Mouse (Mus musculus) urinary bladder, postnatal 10 days (tissue): Measurements from ENCODE around the gene Nfyc.

ENCODE experiments used
- DNase-seq: peaks from one replicate; pipeline ENCODE4 v3.0.0; 2022; ENCODE audit warnings: low spot score

The Nfyc gene

DNA sequence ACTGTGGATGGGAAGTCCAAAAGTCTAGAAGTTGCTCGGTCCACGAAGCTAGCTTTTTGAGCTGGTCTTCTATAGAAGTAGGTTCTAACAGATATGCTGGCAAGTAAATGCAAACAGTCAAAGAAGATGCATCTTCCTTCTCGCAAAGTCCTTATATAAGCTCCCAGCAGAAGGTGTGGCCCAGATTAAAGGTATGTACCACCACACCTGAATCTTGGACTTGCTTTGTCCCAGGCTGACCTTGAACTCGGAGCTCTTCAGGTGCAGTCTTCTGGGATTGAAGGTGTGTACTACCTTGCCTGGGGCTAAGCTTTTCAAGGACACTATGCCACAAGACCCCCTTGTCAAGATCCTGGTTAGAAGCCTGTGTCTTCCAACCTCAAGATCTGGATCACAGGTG lies at the start of gene Nfyc:
Nfyc (minus strand) TSS at position 101 of the 400 bp plus-strand sequence.
- no peak for DNase-seq

DNA sequence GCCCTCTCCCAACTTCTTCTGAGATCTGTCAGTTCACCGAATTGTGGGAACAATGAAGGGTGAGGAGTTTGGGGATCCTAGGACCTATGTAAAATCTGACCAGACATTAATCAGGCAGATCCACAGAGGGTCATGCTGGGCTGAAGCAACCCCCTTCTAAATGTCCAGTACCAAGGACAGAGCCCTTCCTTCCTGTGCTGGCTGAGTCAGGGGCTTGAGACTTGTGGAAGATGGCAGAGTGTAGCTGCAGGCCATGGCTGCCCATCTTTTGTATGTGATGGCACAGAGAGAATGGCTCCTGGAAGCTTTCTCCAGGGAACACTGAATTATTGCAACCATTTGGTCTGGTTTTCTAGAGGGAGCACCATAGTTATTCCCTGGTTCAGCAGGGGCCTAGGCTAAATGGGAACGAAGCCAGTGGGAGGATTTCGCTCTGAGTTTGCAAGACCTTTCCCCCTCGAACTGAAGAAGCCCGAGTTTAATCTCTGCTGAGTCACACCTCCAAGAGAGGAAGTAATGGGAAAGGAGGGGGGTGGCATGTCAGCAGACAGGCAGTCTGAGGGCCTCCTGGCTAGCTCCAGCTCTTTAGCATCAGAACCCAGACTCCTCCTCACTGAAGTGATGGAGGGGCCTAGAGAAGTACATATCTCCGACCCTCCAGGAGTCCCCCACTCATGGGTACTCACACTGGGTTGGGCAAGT lies 49.5 kb upstream of the Nfyc start:
- no peak for DNase-seq

DNA sequence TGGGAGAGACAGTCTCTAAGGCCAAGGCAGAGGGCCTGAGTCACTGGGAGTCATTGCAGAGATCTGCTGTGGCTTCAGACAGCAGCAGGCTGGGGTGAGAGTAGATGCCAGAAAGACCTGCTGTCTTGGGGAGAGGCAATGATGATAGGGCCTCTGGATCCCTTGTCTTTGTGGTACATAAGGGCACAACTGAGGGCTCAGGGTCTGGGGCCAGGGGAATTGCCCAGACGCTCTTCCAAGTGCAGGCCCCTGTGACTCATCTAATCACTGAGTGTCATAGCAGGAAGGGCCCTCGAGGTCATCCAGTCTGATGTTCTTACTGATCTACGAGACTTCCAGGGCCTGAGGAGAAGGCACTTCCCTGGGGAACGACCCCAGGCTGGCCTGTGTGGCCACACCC lies 48.0 kb upstream of the Nfyc start:
- no peak for DNase-seq

DNA sequence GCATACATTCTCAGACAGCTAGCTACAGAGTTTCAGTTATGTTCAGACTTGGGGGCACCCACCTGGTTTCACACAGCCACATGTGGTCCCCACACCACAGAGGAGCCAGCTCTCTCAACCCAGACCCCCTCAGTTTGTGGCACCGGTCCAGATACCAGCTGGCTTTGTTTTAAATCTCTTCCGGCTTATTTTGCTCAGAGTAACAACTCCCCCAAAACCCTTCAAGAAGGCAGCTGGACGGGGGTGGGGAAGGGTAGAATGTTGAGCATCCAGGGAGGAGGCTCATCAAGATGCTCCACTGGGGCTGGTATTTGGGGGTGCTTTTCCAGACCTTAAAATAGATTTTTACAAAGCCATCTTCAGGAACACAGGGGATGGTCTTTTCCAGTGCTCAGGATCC lies 47.4 kb upstream of the Nfyc start:
- DNase-seq, result no peak

DNA sequence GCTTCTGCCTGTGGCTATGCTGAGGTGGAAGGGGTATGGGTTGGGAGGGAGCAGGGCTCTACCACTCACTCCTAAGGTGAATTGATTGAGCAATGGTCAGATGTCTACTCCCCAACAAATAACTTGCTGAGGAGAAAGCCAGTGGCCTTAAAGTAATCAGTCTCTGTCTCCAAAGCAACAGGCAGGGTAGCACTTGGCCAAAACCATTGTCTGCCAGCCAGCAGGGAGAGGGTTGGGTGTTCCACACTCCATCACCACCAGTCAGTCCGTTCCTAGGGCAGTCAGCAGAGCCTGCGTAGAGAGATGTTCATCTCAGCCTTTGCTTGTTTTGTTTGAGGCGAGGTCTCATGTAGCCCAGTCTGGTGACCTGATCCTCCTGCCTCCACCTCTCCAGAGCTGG lies 44.6 kb upstream of the Nfyc start:
- DNase-seq, result no peak

DNA sequence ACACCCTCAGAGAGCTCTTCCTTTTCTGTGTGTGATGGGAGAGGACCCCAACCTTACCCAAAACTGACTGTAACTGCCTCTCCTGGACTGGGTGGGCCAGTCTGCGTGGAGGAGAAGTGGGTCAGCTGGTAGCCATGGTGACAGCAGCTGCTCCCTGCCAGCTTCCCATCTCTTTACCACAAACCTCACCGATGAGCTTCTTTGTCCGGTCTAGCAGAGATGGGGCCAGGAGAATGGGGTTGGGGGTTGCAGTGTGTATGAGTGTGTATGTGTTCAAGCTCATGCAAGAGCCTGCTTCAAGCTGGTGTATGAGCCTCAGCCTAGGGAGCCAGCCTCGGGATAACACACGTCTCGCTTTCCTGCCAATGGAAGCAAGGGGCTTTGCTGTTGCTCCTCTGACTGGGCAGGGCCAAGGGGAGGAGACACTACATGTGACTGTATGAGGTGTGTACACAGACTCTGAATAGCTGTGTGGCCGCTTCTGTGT lies 38.9 kb upstream of the Nfyc start:
- no peak for DNase-seq

DNA sequence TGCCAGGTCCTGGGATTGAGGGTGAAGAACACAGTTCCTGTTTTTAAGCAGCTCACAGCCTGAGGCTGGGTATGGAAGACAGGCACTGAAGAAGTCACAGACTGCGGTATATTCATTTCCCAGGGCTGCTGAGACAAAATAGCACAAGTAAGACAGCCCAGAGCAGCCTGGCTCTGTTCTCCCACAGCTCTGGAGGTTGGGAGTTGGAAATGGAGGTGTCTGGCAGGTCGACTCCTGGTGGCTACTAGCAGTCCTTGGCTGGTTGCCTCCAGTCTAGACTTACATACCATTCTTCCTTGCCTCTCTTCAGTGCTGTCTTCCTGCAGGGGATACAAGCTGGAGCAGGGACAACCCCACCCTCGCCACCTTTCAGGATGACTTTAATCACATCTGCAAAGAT lies 37.6 kb upstream of the Nfyc start:
- no peak for DNase-seq

DNA sequence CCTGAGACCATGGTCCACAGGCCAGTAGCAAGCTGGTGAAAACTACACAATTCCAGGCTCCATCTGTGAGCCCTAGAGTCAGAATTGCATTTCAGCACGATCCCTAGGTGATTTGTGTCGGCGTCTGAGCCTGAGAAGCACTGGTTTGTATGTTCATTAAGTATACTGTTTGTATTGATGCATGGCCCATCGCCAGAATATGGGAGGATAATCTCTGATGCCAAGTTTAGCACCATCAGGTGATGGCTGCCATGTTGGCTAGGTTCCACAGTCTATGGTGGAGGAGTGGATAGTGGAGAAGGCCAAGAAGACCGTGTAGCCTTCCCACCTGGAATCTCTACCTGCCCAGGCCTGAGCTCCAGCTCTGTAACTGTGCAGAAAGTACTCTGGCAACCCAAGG lies 36.9 kb upstream of the Nfyc start:
- DNase-seq, result no peak

DNA sequence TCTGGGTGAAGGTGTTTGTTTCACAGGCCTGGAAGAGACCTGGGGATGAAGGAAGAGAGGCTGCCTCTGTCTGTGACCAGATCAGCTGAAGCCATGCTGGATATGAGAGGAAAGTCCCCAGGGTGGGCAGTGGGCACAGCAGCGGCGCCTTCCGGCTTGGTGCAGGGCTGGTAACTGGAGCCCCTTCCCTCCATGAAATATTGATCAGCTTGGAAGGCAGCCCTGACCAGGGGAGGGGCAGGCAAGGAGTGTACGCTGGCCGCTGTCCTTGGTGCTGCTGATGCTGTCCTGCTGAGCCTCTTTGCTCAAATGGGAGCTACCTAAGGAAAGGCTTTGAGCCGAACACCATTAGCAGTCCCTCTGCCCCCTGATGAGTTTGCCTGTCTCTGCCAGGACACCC lies 34.8 kb upstream of the Nfyc start:
- DNase-seq, result no peak

DNA sequence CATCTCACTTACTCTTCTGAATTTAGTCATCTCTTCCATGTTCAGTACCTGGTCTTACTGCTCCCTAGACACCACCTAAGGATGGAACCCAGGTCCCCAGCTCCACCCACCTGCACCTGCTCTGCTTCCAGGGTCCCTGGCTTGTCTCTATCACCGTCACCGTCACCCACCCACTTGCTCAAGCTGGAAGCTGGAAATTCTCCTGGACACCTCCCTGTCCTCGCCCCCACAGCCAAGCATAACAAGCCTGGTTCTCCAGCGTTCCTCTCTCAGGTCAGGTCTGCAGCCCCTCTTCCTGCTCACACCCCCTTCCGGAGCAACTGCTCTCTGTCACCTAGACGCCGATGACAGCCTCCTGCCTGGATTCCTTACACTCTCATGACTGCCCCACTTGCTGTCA lies 28.5 kb upstream of the Nfyc start:
- DNase-seq, result no peak

DNA sequence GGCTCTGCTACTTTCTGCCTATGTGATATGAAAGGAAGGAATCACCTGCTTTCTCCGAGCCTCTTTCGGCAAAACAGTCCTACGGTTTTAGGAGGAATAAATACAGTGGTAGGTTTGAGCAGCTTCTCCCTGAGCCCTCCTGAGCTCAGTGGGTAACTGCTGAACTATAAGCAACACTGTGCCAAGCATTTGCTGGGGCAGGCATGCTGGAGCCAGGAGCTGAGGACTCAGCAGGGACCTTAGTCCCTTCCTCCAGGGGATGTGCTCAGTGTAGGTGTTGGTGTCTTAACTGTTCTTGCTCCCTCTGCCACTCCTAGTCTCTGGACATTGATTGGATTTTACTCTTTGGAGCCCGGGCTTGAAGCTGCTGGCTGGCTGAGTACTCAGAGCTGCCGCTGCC lies 25.0 kb upstream of the Nfyc start:
- no peak for DNase-seq

DNA sequence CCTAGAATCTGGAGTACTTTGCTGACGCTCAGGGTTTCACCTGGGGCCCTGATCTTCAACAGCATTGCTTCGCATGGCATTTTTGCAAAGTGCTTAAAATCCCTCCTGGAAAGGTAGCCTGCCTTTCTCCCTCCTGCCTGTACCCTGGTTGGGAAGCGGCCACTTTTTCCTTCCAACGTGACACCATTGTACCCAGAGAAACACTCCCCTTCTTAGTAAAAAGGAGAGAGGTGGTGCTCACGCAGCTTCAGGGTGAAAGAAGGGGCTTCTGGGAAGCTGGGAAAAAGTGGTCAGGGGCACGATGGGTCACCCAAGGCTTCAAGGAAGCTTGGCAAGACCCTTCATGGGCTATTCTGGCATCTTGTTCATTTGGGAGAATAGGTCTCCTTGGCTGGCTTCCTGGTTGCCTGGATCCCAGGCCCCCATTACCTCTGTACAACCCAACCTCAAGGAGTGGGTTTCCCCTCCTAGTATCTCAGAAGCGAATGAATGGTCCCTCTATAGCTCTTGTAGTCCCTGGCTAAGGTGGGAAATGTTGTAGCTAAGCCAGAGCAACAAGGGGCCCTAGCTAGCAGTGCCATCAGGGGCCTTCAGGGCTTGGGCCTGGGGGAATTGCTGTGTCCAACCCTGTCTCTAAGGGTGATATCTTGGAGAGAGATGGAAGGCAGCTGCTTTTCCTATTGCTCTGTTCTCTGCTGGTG lies 24.1 kb upstream of the Nfyc start:
- no peak for DNase-seq

DNA sequence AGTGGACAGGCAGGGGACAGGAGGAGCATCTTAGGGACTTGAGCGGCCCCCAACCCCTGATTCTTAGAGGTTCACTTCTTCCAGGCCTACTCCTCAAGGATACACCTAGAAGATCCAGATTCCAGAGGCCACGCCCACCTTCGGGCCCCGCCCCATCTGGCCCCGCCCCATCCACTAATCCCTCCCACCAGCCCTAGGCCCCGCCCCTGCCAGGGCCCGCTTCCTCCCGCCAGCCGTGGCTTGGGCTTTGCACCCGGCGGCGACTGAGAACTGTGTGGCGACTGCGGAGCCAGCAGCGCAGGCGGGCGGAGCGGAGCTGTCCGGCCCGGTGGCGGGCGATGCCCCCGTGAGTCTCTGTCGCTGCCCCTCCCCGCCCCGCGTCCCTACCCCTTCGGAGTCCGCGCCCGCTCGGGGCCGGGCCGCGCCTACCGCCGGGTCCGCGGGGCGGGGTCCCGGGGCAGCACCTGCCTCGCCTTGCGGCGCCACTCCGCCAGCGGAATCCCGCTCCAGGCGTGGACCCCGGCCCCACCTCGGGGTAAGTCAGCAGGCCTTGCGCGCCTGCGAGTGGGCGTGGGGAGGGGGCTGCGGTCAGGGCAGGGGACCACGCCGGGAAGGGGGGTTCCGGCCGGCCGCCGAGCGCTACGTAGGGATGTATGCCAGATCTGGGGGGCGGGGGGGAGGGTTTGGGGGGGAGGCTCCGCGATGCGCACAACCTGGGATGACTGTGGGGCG lies 23.4 kb upstream of the Nfyc start, which contains the start of gene Rims3:
Rims3 (plus strand) TSS at position 229 of the 732 bp plus-strand sequence.
- DNase-seq, result no peak

DNA sequence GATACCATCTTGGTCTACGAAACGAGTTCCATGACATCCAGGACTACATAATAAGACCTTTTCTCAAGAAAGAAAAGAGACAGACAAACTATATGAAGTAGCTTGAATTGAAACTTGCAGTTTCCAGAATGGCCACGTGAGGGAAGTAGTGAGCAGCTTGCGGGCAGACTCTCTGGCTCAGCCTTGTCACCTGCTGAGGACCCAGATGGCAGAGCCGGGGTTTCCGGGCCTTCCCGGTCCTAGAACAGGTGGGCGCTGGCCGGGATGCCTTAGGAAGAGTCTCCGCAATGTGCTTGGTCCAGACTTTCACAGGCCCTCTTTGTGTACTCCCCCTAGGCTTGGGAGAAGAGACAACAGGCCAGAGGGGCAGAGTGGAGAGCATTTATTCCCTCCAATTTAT lies 19.6 kb upstream of the Nfyc start:
- no peak for DNase-seq

DNA sequence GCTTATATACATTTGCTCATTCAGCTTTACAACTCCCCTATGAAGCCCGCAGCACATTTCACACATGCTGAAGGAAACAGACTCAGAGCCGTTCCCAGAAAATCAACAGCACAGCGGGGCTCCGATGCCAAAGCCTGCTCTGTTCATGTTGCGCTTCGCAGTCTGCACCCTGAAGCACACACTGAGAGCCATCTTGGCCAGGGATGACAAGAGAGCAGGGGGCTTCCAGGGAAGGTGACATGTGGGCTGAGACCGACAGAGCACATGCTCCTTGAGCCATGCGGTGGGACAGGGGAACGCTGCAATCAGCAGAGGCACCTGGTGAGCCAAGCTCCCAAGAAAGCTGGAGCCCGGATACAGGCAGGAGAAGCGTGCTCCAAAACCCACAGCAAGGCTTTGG lies 18.1 kb upstream of the Nfyc start:
- no peak for DNase-seq

DNA sequence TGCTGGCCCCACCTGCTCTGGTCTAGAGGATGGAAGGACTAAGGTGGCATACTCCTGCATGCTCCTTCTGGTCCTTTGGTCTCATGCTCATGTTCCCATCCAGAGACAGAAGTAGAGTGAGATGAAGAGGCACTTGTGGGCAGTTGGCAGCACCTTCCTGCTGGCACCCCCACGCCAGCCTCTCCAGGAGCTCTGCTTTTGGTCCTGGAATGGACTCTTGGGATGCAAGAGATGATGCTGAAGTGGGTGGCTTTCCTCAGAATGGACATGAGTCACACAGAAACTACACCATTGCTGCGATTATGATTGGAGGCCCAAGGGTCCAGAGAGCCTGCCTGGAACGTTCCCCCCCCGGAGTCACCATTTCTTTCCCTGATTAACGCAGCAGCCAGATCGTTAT lies 17.5 kb upstream of the Nfyc start:
- no peak for DNase-seq

DNA sequence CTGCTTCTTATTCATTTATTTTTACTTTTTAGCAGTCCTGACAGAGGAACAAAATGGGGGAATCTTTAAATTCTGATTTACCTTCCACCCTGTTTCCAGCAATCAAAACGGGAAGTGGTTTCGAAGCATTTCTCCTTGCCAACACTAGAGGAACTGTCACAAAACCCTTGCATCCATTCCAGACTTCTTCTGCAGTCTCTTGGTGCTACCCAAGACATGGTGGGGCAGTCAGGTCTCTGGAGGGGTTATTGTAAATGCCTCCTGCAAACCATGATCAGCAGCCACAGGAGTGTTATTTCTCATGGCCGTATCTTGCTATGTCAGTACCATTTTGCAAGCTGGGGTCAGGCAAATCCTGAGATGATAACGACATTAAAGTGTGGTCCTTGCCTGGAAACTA lies 13.7 kb upstream of the Nfyc start:
- DNase-seq, result no peak

DNA sequence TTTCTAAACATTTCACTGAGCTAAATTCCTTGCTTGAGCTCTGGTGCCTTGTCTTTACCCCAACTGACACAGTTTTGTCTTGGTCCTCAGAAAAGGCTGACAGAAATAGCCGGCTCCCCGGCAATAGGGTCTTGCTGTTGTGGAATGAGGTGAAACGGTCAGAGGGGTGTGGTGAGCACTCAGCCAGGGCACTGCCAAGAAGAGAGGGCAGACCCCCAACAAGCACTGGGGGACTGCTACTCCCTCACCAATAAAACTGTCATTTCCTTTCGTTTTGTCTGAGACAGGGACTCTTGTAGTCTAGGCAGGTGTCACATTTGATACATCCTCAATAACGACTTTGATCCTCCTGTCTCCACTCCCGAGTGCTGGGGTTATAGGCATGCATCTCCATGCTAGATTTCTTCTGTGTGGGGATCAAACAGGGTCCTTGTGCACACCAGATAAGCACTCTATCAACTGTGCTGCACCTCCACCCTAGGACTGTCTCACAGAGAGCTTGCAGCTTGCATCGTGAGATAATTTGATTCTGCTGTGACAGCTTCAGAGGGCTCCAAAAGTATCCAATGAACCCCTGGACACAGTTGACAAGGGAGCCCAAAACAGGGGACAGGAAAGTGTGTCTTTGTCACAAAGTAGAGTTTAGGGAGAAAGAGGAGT lies 13.2 kb upstream of the Nfyc start:
- no peak for DNase-seq

DNA sequence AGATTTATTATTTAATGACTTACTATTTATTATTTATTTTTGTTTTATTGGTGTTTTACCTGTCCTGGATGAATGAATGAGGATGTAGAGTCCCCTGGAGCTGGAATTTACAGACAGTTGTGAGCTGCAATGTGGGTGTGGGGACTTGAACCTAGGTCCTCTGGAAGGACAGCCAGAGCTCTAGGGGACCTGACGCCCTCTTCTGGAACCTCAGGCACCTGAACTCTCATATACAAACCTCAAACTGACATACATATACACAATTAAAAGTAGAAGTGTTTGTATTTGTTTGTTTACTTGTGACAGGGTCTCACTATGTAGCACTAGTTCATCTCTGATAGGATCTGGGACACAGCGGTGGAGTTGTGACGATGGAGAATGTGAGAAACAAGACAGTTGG lies 10.0 kb upstream of the Nfyc start:
- no peak for DNase-seq

DNA sequence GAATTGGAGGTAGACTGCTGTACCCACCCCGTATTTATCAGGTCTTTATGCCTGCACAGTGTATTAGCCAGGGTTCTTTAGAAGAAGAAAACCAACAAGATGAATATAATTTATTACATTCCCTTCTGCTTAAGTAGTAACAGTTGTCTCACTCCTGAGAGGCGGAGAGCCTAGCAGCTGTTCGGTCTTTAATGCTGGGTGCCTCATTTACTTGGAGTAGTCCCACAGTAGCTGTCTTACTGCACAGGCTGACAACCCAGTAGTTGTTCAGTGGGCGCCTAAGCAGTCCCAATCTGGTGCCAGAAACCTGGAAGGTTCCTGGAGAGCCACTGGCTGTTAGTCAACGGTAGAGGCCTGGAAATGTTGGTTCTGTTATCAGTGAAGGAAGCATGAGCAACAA lies 605 bp downstream of the Nfyc start:
- DNase-seq, result no peak

DNA sequence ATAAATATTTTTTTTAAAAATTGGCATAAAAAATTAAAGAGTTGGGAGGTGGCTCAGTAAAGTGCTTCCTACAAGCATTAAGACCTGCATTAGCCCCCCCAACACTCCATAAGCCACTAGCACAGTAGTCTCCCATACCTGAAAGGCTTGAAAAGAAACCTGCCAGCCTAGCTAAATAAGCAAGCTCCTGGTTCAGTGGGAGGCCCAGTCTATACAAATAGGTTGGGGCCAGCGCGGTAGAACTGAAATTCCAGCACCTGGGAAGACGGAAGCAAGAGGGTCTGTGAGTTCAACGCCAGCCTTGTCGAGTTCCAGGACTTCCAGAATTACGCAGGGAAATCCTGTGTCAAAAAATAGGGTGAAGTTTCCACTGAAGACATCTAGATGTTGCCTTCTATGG lies 5.0 kb downstream of the Nfyc start:
- DNase-seq, result no peak

DNA sequence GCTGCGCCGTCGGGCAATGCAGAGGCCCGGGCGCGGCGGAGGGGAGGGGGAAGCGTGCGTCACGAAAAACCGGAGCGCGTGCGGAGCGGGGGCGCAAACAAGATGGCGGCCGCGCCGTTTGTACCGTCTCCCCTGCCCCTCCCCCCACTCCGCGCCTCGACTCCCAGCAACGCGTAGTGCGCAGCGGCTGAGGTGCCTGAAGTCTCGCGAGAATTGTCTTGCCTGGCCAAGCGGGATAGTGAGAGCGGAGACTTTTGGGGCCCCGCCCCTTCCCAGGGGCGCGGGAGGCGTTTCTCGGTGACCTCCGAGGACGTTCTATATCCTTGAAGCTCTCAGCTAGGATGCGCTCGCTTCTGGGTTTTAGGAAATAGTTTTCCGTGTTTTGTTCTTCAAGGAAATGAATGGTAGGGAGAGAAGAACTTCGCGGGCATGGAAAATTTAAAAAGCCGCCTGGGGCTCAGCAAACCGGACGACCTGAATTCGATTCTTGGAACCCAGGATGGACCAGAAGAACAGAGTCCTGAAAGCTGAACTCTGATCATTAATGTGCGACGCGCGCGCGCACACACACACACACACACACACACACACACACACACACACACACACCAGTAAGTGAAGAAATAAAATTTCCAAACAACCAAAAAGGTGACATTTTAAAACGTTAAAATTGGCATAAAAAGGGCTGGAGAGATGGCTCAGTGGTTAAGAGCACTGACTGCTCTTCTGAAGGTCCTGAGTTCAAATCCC lies 5.6 kb downstream of the Nfyc start:
- peak; percentile 96 for DNase-seq
